Mouse (Mus musculus) midbrain, embryonic 10.5 days (tissue): ENCODE results near the gene Hook2. TPM values are rescaled to one million over a fixed set of nuclear protein-coding genes. Genes with fewer than 3 reads are reported as not detected.

ENCODE experiments used
- DNase-seq: peaks from one replicate; pipeline ENCODE4 v3.0.0-alpha.2; 2017; ENCODE audit warnings: low spot score
- H3K27ac ChIP-seq: fragments of 300-500 bp; sonication (generic); replicated peaks from 2 replicates; pipeline ENCODE4 v1.5.1; 2016; ENCODE audit warnings: mild to moderate bottlenecking
- H3K27me3 ChIP-seq: fragments of 300-500 bp; sonication (generic); 2 replicates; pipeline ENCODE4 v1.6.1; 2016; ENCODE audit warnings: low read depth, mild to moderate bottlenecking; ENCODE audit not compliant: poor library complexity, severe bottlenecking
- H3K36me3 ChIP-seq: fragments of 300-500 bp; sonication (generic); 2 replicates; pipeline ENCODE4 v1.6.1; 2016; ENCODE audit warnings: mild to moderate bottlenecking, moderate library complexity
- H3K4me1 ChIP-seq: fragments of 300-500 bp; sonication (generic); 2 replicates; pipeline ENCODE4 v1.6.1; 2016
- H3K4me3 ChIP-seq: fragments of 300-500 bp; sonication (generic); 2 replicates; pipeline ENCODE4 v1.5.1; 2016; ENCODE audit warnings: mild to moderate bottlenecking, moderate library complexity
- H3K9me3 ChIP-seq: fragments of 300-500 bp; sonication (generic); replicated peaks from 2 replicates; pipeline ENCODE4 v1.6.1; 2016; ENCODE audit warnings: mild to moderate bottlenecking
- WGBS: fragments of 180-500 bp; shearing (Covaris S2); methylation state at CpG from one replicate; pipeline ENCODE4 v1.1.7; 2016; 5-methylcytosine and 5-hydroxymethylcytosine counted together
- polyA plus RNA-seq: library from polyadenylated mRNA; unstranded; fragments of >200 nt; fragmentation: Nextera tagmentation; extraction: Ambion mirVana; gene quantifications from 2 replicates; pipeline ENCODE4 v1.2.1, GENCODE M21; 2016

Hook2 gene
- polyA plus RNA-seq, 1 experiment from 2014 or later, result 18.2 TPM

GRCm38 (mm10) chr8:85011242-85011641, 20.8 kb downstream of the Hook2 start:
- Histone ChIP-seq H3K27ac (no peak overlapping the region), H3K27me3 (peaks cover 77% of the 10 kb centered on the region), H3K4me1 (peaks cover 12% of the 10 kb centered on the region), H3K36me3 (no peaks in the 10 kb centered on the region), H3K4me3 (peak overlapping the region; percentile 21), H3K9me3 (no peaks in the 10 kb centered on the region)
- WGBS, result 13% methylated on average over 28 of the region's 28 CpGs
- no peak for DNase-seq

GRCm38 (mm10) chr8:85013230-85013840, 22.9 kb downstream of the Hook2 start:
- H3K9me3 ChIP-seq, result no peaks in the 10 kb centered on the region
- H3K27me3 ChIP-seq, result peaks cover 61% of the 10 kb centered on the region
- peak; percentile 77 for DNase-seq
- WGBS, result 5% methylated on average over 26 of the region's 26 CpGs
- peaks cover 24% of the 10 kb centered on the region for H3K4me1 ChIP-seq
- peak overlapping the region; percentile 39; the same call in 1 of the 2 replicates for H3K27ac ChIP-seq
- peaks cover 12% of the 10 kb centered on the region for H3K36me3 ChIP-seq
- H3K4me3 ChIP-seq, result peak overlapping the region; percentile 51

GRCm38 (mm10) chr8:85014431-85014830, 24.0 kb downstream of the Hook2 start, which contains the start of gene Best2:
Gene Best2 (minus strand): TSS chr8:85014531.
- peak within 1 kb of the TSS; percentile 39; the same call in 1 of the 2 replicates for H3K27ac ChIP-seq
- H3K4me3 ChIP-seq, result peak within 1 kb of the TSS; percentile 51
- WGBS, result 65% methylated on average over 2 of the region's 2 CpGs
- no peaks in the 10 kb centered on the region for H3K9me3 ChIP-seq
- no peak for DNase-seq
- H3K27me3 ChIP-seq, result peaks cover 50% of the 10 kb centered on the region
- H3K4me1 ChIP-seq, result peaks cover 24% of the 10 kb centered on the region
- peaks cover 23% of the 10 kb centered on the region for H3K36me3 ChIP-seq

DNA sequence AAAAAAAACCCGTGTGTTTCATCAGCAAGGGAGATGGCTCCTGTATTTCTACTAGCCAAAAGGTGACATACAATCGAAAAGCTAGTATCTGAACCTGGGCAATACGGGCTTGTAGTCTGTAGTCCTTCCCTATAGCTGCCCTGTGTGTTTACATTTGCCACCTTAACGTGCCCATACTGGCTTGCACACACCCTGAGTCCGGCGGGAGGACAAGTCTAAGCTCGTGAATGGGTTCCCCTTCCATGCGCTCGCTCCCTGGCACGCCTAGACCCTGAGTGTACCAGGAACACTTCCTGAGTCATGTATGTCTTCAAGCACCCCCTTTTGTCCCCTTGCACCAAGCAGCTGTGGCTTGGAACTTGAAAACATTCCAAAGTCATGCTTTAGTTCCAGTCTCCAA, 26.3 kb downstream of the Hook2 start:
- Histone ChIP-seq H3K4me1 (peaks cover 19% of the 10 kb centered on the region), H3K27me3 (peaks cover 33% of the 10 kb centered on the region), H3K9me3 (no peaks in the 10 kb centered on the region), H3K27ac (no peak overlapping the region), H3K36me3 (peaks cover 46% of the 10 kb centered on the region), H3K4me3 (no peak overlapping the region)
- 70% methylated on average over 10 of the region's 10 CpGs for WGBS
- no peak for DNase-seq

- peaks cover 28% of the 10 kb centered on the region for H3K27me3 ChIP-seq
- no peak overlapping the region for H3K4me3 ChIP-seq
- H3K27ac ChIP-seq, result no peak overlapping the region
- 31% methylated on average over 5 of the region's 5 CpGs for WGBS
- H3K36me3 ChIP-seq, result peaks cover 51% of the 10 kb centered on the region
- H3K9me3 ChIP-seq, result no peaks in the 10 kb centered on the region
- H3K4me1 ChIP-seq, result peaks cover 19% of the 10 kb centered on the region
- DNase-seq, result no peak
Observed at GRCm38 (mm10) chr8:85017209-85017608, 26.8 kb downstream of the Hook2 start.

GRCm38 (mm10) chr8:85021514-85022055, 31.2 kb downstream of the Hook2 start:
- Histone ChIP-seq H3K9me3 (no peaks in the 10 kb centered on the region), H3K4me1 (peaks cover 36% of the 10 kb centered on the region), H3K36me3 (peaks cover 71% of the 10 kb centered on the region), H3K27ac (no peak overlapping the region), H3K4me3 (no peak overlapping the region), H3K27me3 (no peaks in the 10 kb centered on the region)
- 95% methylated on average over 3 of the region's 3 CpGs for WGBS
- DNase-seq, result no peak

DNA sequence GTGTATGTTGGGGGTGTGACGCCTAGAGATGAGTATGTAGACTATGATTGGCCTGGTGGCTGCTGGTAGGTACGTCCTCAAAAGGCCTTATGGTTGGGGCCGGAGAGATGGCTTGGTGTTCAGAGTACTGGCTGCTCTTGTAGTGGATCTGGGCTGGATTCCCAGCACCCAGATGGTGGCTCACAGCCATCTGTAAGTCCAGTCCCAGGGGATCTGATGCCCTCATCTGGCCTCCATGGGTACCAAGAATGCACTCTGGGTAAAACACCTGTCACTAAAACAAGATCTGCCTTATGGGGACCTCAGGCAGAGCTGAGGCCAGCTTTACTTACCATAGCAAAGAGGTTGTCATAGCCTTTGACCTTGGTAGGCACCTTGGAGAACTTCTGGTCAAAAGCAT, 33.4 kb downstream of the Hook2 start:
- 96% methylated on average over 3 of the region's 3 CpGs for WGBS
- no peak for DNase-seq
- Histone ChIP-seq H3K4me1 (peaks cover 37% of the 10 kb centered on the region), H3K9me3 (no peaks in the 10 kb centered on the region), H3K36me3 (peaks cover 57% of the 10 kb centered on the region), H3K27ac (no peak overlapping the region), H3K4me3 (peak overlapping the region; percentile 83), H3K27me3 (no peaks in the 10 kb centered on the region)

DNA sequence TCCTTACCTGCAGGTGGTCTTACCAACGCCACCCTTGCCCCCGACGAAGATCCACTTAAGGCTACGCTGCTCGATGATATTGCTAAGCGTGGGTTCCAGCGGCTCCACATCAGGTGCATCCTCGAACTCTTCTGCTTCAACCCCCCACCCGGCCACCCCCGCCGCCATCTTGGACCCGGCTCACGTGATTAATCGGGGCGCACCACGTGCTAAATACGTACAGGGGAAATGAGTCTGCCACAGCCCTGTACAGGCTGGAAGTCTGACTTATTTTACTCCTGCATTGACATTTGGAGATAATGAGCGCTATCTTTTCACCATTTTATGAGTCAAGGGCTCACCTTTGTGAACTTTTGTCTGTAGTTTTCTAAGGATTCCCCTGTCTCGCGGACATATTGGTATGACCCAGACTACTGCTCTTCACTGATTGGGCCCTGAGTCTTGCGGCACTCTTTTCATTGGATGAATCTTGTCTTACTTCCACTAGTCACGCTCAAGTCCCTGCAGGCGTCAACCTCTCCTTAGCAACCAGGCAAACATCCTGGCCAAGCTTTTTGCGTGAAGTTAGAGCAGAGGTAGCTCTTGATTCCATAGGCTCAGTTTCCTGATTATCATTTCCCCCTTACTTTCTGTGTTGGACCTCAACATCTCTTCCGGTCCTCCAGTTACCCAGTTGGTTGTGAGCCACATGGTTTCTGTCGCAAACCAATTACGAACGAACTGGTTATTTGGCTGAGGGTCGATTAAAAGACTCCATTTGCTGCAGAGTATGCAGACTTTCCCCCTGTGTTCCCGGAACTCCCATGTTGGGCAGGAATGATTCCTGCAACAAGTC, 34.9 kb downstream of the Hook2 start, which contains the start of gene Asna1:
Asna1 (minus strand) TSS at position 184 of the 835 bp plus-strand sequence.
- peaks cover 57% of the 10 kb centered on the region for H3K36me3 ChIP-seq
- peaks cover 44% of the 10 kb centered on the region for H3K4me1 ChIP-seq
- H3K4me3 ChIP-seq, result peak within 1 kb of the TSS; percentile 83
- no peaks in the 10 kb centered on the region for H3K9me3 ChIP-seq
- H3K27me3 ChIP-seq, result no peaks in the 10 kb centered on the region
- DNase-seq, result peak; percentile 88
- 7% methylated on average over 30 of the region's 30 CpGs for WGBS
- peak within 1 kb of the TSS; percentile 98 for H3K27ac ChIP-seq

- H3K9me3 ChIP-seq, result no peaks in the 10 kb centered on the region
- peak within 1 kb of the TSS; percentile 83 for H3K4me3 ChIP-seq
- DNase-seq, result peak; percentile 97
- whole genome bisulfite sequencing, result under 1% methylated on average over 75 of the region's 75 CpGs
- peaks cover 56% of the 10 kb centered on the region for H3K36me3 ChIP-seq
- peaks cover 44% of the 10 kb centered on the region for H3K4me1 ChIP-seq
- H3K27me3 ChIP-seq, result no peaks in the 10 kb centered on the region
- H3K27ac ChIP-seq, result peak within 1 kb of the TSS; percentile 98
Observed at GRCm38 (mm10) chr8:85026670-85027515, 36.5 kb downstream of the Hook2 start, which contains the start of gene Trir. Gene Trir (plus strand): TSS chr8:85026823.

DNA sequence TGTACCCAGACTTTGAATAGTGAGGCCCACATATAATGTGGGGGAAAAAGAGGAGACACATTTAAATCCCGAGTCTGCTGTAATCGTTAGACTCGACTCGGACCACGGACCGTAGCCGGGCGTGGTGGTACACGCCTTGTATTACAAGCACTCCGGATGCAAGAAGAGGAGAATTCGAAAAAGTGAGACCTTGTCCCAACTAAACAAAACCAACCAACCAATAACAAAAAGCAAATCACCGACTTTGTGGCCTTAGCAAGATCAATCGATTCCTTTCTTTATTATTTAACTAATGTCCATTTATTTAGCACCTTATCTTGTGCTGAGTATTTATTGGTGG, 37.1 kb downstream of the Hook2 start:
- H3K9me3 ChIP-seq, result no peaks in the 10 kb centered on the region
- H3K27me3 ChIP-seq, result no peaks in the 10 kb centered on the region
- peak overlapping the region; percentile 98 for H3K27ac ChIP-seq
- peaks cover 44% of the 10 kb centered on the region for H3K4me1 ChIP-seq
- H3K4me3 ChIP-seq, result peak overlapping the region; percentile 83
- peaks cover 56% of the 10 kb centered on the region for H3K36me3 ChIP-seq
- DNase-seq, result no peak
- 2% methylated on average over 13 of the region's 13 CpGs for WGBS

DNA sequence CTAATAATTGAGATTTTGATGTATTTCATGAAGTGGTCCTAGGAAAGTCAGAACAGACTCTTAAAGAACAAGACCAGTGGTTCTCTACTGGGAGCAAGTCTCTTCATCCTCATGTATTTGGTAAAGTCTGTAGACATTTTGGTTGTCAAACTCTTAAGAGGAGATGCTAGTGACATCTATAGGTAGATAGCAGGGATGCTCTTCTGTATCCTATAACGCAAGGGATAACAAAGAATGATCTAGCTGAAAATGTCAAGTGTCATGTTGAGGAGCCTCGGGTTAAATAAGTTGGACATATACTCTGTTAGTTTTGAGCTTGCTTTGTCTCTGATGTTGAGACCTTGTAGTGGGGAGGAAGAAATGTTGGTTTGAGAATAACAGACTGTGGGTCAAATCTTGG, 37.5 kb downstream of the Hook2 start:
- DNase-seq, result no peak
- 31% methylated on average over 2 of the region's 2 CpGs for WGBS
- H3K36me3 ChIP-seq, result peaks cover 56% of the 10 kb centered on the region
- no peaks in the 10 kb centered on the region for H3K27me3 ChIP-seq
- H3K4me1 ChIP-seq, result peaks cover 44% of the 10 kb centered on the region
- peak overlapping the region; percentile 98 for H3K27ac ChIP-seq
- no peaks in the 10 kb centered on the region for H3K9me3 ChIP-seq
- peak overlapping the region; percentile 83 for H3K4me3 ChIP-seq

- 92% methylated on average over 14 of the region's 14 CpGs for WGBS
- no peak for DNase-seq
- H3K36me3 ChIP-seq, result peaks cover 56% of the 10 kb centered on the region
- H3K9me3 ChIP-seq, result no peaks in the 10 kb centered on the region
- H3K27ac ChIP-seq, result no peak overlapping the region
- H3K4me3 ChIP-seq, result peak overlapping the region; percentile 83; the same call in 1 of the 2 replicates
- H3K27me3 ChIP-seq, result no peaks in the 10 kb centered on the region
- H3K4me1 ChIP-seq, result peaks cover 36% of the 10 kb centered on the region
Observed at GRCm38 (mm10) chr8:85029271-85029670, 38.9 kb downstream of the Hook2 start.
